27 mouse cellular contexts compared by ENCODE assay signal in genomic region chr11:86574408-86574807, GRCm38 (mm10). TPM values are rescaled to one million over a fixed set of nuclear protein-coding genes. Genes with fewer than 3 reads are reported as not detected.
DNase-seq lines count a peak whose midpoint lies in the region; ATAC-seq and TF ChIP-seq lines count a peak whose summit lies in the region.
"Had no signal": no experiment of that assay in that cellular context is flagged by ENCODE, and none has a peak within 500 bp of the region (broad histone marks: within the 10 kb centered on the region; RNA-seq: fewer than 3 reads in every experiment).

No protein-coding gene starts in this region.

- WGBS in kidney, adult 2 months: 20% methylated on average over 2 of the region's 2 CpGs
- 24% methylated on average over 2 of the region's 2 CpGs for WGBS in small intestine, adult 2 months
- WGBS in lung, postnatal 0 days: 41% methylated on average over 2 of the region's 2 CpGs

- H3K36me3 ChIP-seq in kidney, adult 2 months (ENCODE audit: control insufficient read depth, insufficient read depth, low read length): no peaks in the 10 kb centered on the region
- H3K36me3 ChIP-seq in CH12.LX (replicated peaks in 1 of 2; ENCODE audit: control insufficient read depth in 1 of 2, insufficient read depth in 1 of 2, low read length in 1 of 2): peaks cover 0 to 3% of the 10 kb centered on the region in 2 experiments
- H3K36me3 ChIP-seq in small intestine, adult 2 months (ENCODE audit: control insufficient read depth, insufficient read depth, low read length): no peaks in the 10 kb centered on the region
- no peaks in the 10 kb centered on the region for H3K36me3 ChIP-seq in lung, postnatal 0 days (ENCODE audit: insufficient read depth, low read length)
- H3K36me3 ChIP-seq: embryonic facial prominence, embryonic 15.5 days; hindbrain, embryonic 10.5 days; hindbrain, embryonic 15.5 days; limb, embryonic 15.5 days; lung, embryonic 15.5 days; midbrain, embryonic 12.5 days; neural tube, embryonic 12.5 days had no signal

- H3K4me3 ChIP-seq in kidney, adult 2 months (ENCODE audit: insufficient read depth, low read depth, low read length): no peak overlapping the region
- H3K4me3 ChIP-seq in CH12.LX (replicated peaks in 1 of 3; ENCODE audit: low read depth in 2 of 3, low read length in 2 of 3, poor library complexity in 1 of 3): no peak overlapping the region
- H3K4me3 ChIP-seq in embryonic fibroblast, embryonic 13.5 days (ENCODE audit: insufficient read depth, low read length): no peak overlapping the region
- H3K4me3 ChIP-seq in small intestine, adult 2 months (ENCODE audit: low read depth, low read length): no peak overlapping the region
- no peak overlapping the region for H3K4me3 ChIP-seq in lung, postnatal 0 days (ENCODE audit: low read depth, low read length)
- H3K4me3 ChIP-seq: embryonic facial prominence, embryonic 15.5 days; hindbrain, embryonic 10.5 days; hindbrain, embryonic 15.5 days; limb, embryonic 15.5 days; lung, embryonic 15.5 days; megakaryocyte, embryonic 14.5 days; midbrain, embryonic 12.5 days; myocyte; neural tube, embryonic 12.5 days had no signal

- no peaks in the 10 kb centered on the region for H3K79me2 ChIP-seq in CH12.LX (replicated peaks; ENCODE audit: control insufficient read depth, extremely low read depth, insufficient read depth, poor library complexity, severe bottlenecking)

- no peak for ATAC-seq in lung, postnatal 0 days
- ATAC-seq: forebrain, embryonic 14.5 days had no signal

- H3K27me3 ChIP-seq in kidney, adult 2 months (replicated peaks; ENCODE audit: control insufficient read depth, insufficient read depth, low read length): no peaks in the 10 kb centered on the region
- no peaks in the 10 kb centered on the region for H3K27me3 ChIP-seq in CH12.LX (replicated peaks)
- H3K27me3 ChIP-seq in small intestine, adult 2 months (ENCODE audit: control insufficient read depth, insufficient read depth, low read length): no peaks in the 10 kb centered on the region
- H3K27me3 ChIP-seq in lung, postnatal 0 days (replicated peaks; ENCODE audit: insufficient read depth, low read length): no peaks in the 10 kb centered on the region
- H3K27me3 ChIP-seq: embryonic facial prominence, embryonic 15.5 days; hindbrain, embryonic 15.5 days; limb, embryonic 15.5 days; lung, embryonic 15.5 days; megakaryocyte, embryonic 14.5 days; midbrain, embryonic 12.5 days; neural tube, embryonic 12.5 days had no signal

- no peak for TF ChIP-seq CTCF in kidney, adult 2 months (conservative IDR thresholded peaks at IDR 0.05; ENCODE audit: insufficient read depth, insufficient read length, low read depth, low read length)
- TF ChIP-seq CTCF in CH12.LX (conservative IDR thresholded peaks at IDR 0.05 in 1 of 2, IDR thresholded peaks at IDR 0.05 in 1 of 2; ENCODE audit: low read depth in 2 of 2, low read length in 2 of 2): no peak
- no peak for TF ChIP-seq CTCF in embryonic fibroblast, embryonic 13.5 days (IDR thresholded peaks at IDR 0.05; ENCODE audit: borderline replicate concordance, insufficient read depth, low read length)
- TF ChIP-seq CTCF in small intestine, adult 2 months (IDR thresholded peaks at IDR 0.05; ENCODE audit: extremely low read depth, insufficient read length, insufficient replicate concordance, low read depth, low read length): no peak
- TF ChIP-seq CTCF in lung, postnatal 0 days (IDR thresholded peaks at IDR 0.05): no peak

- TF ChIP-seq RAD21 in CH12.LX (IDR thresholded peaks at IDR 0.05; ENCODE audit: low read depth, low read length): no peak

- H3K9ac ChIP-seq in CH12.LX (ENCODE audit: insufficient read depth, low read depth): peak overlapping the region; percentile 6
- no peak overlapping the region for H3K9ac ChIP-seq in lung, postnatal 0 days (replicated peaks; ENCODE audit: low read depth)
- H3K9ac ChIP-seq: embryonic facial prominence, embryonic 15.5 days; hindbrain, embryonic 15.5 days; limb, embryonic 15.5 days; lung, embryonic 15.5 days; midbrain, embryonic 12.5 days; neural tube, embryonic 12.5 days had no signal

- DNase-seq in kidney, adult 2 months: peak; percentile 46
- no peak for DNase-seq in kidney, adult 11 months
- DNase-seq in CH12.LX (ENCODE audit: extremely low read depth): no peak
- no peak for DNase-seq in lung, postnatal 0 days (ENCODE audit: low spot score)
- DNase-seq in frontal cortex, postnatal 25 days (ENCODE audit: low spot score in 2 of 2): no peak
- DNase-seq in lung, postnatal 36 days: no peak
- DNase-seq: adrenal gland, postnatal 36 days; cerebellum, adult 18-20 months; cerebellum, postnatal 10 days; heart, postnatal 14 days; kidney, postnatal 4 days; layer of hippocampus, postnatal 36 days; left cerebral cortex, postnatal 4 days; lung, postnatal 4 days; right cerebral cortex, adult 18-20 months had no signal

- no peak for TF ChIP-seq POLR2A in kidney, adult 2 months (IDR thresholded peaks at IDR 0.05; ENCODE audit: low read depth, low read length)
- no peak for TF ChIP-seq POLR2A in CH12.LX (IDR thresholded peaks at IDR 0.05; ENCODE audit: low read depth, low read length)
- TF ChIP-seq POLR2A in embryonic fibroblast, embryonic 13.5 days (IDR thresholded peaks at IDR 0.05; ENCODE audit: low read depth, low read length): no peak
- no peak for TF ChIP-seq POLR2A in small intestine, adult 2 months (IDR thresholded peaks at IDR 0.05; ENCODE audit: low read depth, low read length)

- no peak for TF ChIP-seq EP300 in CH12.LX (IDR thresholded peaks at IDR 0.05; ENCODE audit: low read length)
- TF ChIP-seq EP300 in lung, postnatal 0 days (IDR thresholded peaks at IDR 0.05): no peak

- H3K4me1 ChIP-seq in kidney, adult 2 months (ENCODE audit: control insufficient read depth, insufficient read depth, low read length): peaks cover 23% of the 10 kb centered on the region
- H3K4me1 ChIP-seq in CH12.LX (ENCODE audit: control insufficient read depth in 1 of 2, insufficient read depth in 2 of 2): peaks cover 45 to 89% of the 10 kb centered on the region in 2 experiments
- peaks cover 30% of the 10 kb centered on the region for H3K4me1 ChIP-seq in embryonic fibroblast, embryonic 13.5 days (ENCODE audit: control insufficient read depth, insufficient read depth, low read length)
- H3K4me1 ChIP-seq in small intestine, adult 2 months (ENCODE audit: control insufficient read depth, insufficient read depth, insufficient read length, low read length): peaks cover 48% of the 10 kb centered on the region
- peaks cover 34% of the 10 kb centered on the region for H3K4me1 ChIP-seq in lung, postnatal 0 days (ENCODE audit: insufficient read depth, low read depth, low read length)
- H3K4me1 ChIP-seq: midbrain, embryonic 12.5 days; neural tube, embryonic 12.5 days had no signal

- no peak overlapping the region for H3K27ac ChIP-seq in kidney, adult 2 months (ENCODE audit: insufficient read depth, low read depth, low read length)
- peak overlapping the region; percentile 65 for H3K27ac ChIP-seq in CH12.LX (ENCODE audit: insufficient read depth, low read depth)
- H3K27ac ChIP-seq in embryonic fibroblast, embryonic 13.5 days (ENCODE audit: insufficient read depth, low read length): peak overlapping the region; percentile 5; the same call in 1 of the 2 replicates
- H3K27ac ChIP-seq in small intestine, adult 2 months (ENCODE audit: insufficient read depth, low read depth, low read length): peak overlapping the region; percentile 97
- H3K27ac ChIP-seq in lung, postnatal 0 days (ENCODE audit: low read length): no peak overlapping the region
- H3K27ac ChIP-seq: embryonic facial prominence, embryonic 15.5 days; hindbrain, embryonic 10.5 days; hindbrain, embryonic 15.5 days; limb, embryonic 15.5 days; lung, embryonic 15.5 days; midbrain, embryonic 12.5 days; neural tube, embryonic 12.5 days had no signal

- H3K4me2 ChIP-seq in CH12.LX (ENCODE audit: insufficient read depth, low read depth, poor library complexity, severe bottlenecking): no peak overlapping the region
- H3K4me2 ChIP-seq in lung, postnatal 0 days (replicated peaks; ENCODE audit: low read depth, low read length): no peak overlapping the region
- H3K4me2 ChIP-seq: embryonic facial prominence, embryonic 15.5 days; hindbrain, embryonic 15.5 days; limb, embryonic 15.5 days; lung, embryonic 15.5 days; midbrain, embryonic 12.5 days; neural tube, embryonic 12.5 days had no signal

- in situ Hi-C loops in CH12.LX (cut with MboI; ENCODE audit: low pct_ligation_motif_present, low pct_unique_long_range_greater_than_20kb, low sequenced_read_pairs): loop anchor here (10.0 to 25.0 kb wide), 2 partner anchors 263 to 430 kb away; no protein-coding TSS in a partner anchor

- no peaks in the 10 kb centered on the region for H3K9me3 ChIP-seq in CH12.LX (replicated peaks; ENCODE audit: low read length)
- H3K9me3 ChIP-seq in lung, postnatal 0 days (ENCODE audit: low read length): no peaks in the 10 kb centered on the region
- H3K9me3 ChIP-seq: embryonic facial prominence, embryonic 15.5 days; hindbrain, embryonic 10.5 days; hindbrain, embryonic 15.5 days; limb, embryonic 15.5 days; lung, embryonic 15.5 days; megakaryocyte, embryonic 14.5 days; midbrain, embryonic 12.5 days; neural tube, embryonic 12.5 days had no signal

- dilution Hi-C loops in CH12.LX (cut with MboI; ENCODE audit: extremely low pct_ligation_motif_present, extremely low pct_unique_long_range_greater_than_20kb, low sequenced_read_pairs): no loop called here

TF ChIP-seq in CH12.LX, 34 proteins besides CTCF, POLR2A, EP300 and RAD21 (continues in another document):
- TF ChIP-seq UBTF (IDR thresholded peaks at IDR 0.05; ENCODE audit: low read depth, low read length) (no peak), POLR2AphosphoS2 (IDR thresholded peaks at IDR 0.05; ENCODE audit: low read depth, low read length) (no peak), ELF1 (IDR thresholded peaks at IDR 0.05; ENCODE audit: low read depth, low read length) (no peak), ZKSCAN1 (IDR thresholded peaks at IDR 0.05; ENCODE audit: borderline replicate concordance, low read depth, low read length) (no peak), MYC (IDR thresholded peaks at IDR 0.05; ENCODE audit: low read depth, low read length) (no peak)

RNA-seq across cellular contexts. Expression of gene Tubd1, which starts 29.6 kb away (rescaled TPM):
- polyA plus RNA-seq in kidney, adult 2 months (2012; rRNA removed): 2.6 and 2.8 TPM in 2 replicates
- total RNA-seq in CH12.LX (2012; rRNA removed): 11.9 and 14.3 TPM in 2 replicates
- 9.7 and 9.8 TPM in 2 replicates for total RNA-seq in CH12.LX (2014; rRNA removed)
- polyA plus RNA-seq in CH12.LX (2012; ENCODE audit: insufficient read length, low read depth): 12.6 and 13.4 TPM in 2 replicates
- polyA plus RNA-seq in embryonic fibroblast, embryonic 13.5 days (2011; ENCODE audit: insufficient read length, low read depth, missing spikeins): 6.4 and 8.2 TPM in 2 replicates
- 0.93 and 1.2 TPM in 2 replicates for polyA plus RNA-seq in small intestine, adult 2 months (2012; rRNA removed)
- 7.3 and 7.5 TPM in 2 replicates for polyA plus RNA-seq in lung, postnatal 0 days (2015; fragmentation: Nextera tagmentation; extraction: Ambion mirVana)

RNA-seq across cellular contexts. Expression of gene Rps6kb1, which starts 29.8 kb away (rescaled TPM):
- 6.0 and 7.3 TPM in 2 replicates for polyA plus RNA-seq in kidney, adult 2 months (2012; rRNA removed)
- total RNA-seq in CH12.LX (2012; rRNA removed) (45.2 and 56.7 TPM in 2 replicates), CH12.LX (2014; rRNA removed) (76.9 and 79.9 TPM in 2 replicates)
- 110 and 152 TPM in 2 replicates for polyA plus RNA-seq in CH12.LX (2012; ENCODE audit: insufficient read length, low read depth)
- 70.3 and 71.4 TPM in 2 replicates for polyA plus RNA-seq in embryonic fibroblast, embryonic 13.5 days (2011; ENCODE audit: insufficient read length, low read depth, missing spikeins)
- polyA plus RNA-seq in small intestine, adult 2 months (2012; rRNA removed): 1.5 and 3.9 TPM in 2 replicates
- polyA plus RNA-seq in lung, postnatal 0 days (2015; fragmentation: Nextera tagmentation; extraction: Ambion mirVana): 35.5 and 35.6 TPM in 2 replicates

Comparison
In these comparisons a context has a peak if more than half of its experiments do, and no peak if none do; other contexts are left out.
1. H3K27ac ChIP-seq: peak in CH12.LX (single experiment), embryonic fibroblast, embryonic 13.5 days (single experiment) and small intestine, adult 2 months (single experiment); none in kidney, adult 2 months (single experiment) and lung, postnatal 0 days (single experiment).